Mouse (Mus musculus) ovary, postnatal 10 days (tissue): Measurements from ENCODE around the gene Gm10720.
"Not testable (repeated sequence)": the region's sequence is repeated elsewhere in the genome, so short reads cannot be mapped to it uniquely, and the experiment has no call there.

ENCODE experiments used
- DNase-seq: peaks from one replicate; pipeline ENCODE4 v3.0.0; 2022; ENCODE audit warnings: low spot score

The Gm10720 gene

DNA sequence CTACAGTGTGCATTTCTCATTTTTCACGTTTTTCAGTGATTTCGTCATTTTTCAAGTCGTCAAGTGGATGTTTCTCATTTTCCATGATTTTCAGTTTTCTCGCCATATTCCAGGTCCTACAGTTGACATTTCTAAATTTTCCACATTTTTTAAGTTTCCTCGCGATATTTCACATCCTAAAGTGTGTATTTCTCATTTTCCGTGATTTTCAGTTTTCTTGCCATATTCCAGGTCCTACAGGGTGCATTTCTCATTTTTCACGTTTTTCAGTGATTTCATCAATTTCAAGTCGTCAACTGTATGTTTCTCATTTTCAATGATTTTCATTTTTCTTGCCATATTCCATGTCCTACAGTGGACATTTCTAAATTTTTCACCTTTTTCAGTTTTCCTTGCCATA, at the start of gene Gm10720:
TSS of gene Gm10720 (plus strand) at position 301 of the 400 bp plus-strand sequence.
- DNase-seq = not testable (repeated sequence)

DNA sequence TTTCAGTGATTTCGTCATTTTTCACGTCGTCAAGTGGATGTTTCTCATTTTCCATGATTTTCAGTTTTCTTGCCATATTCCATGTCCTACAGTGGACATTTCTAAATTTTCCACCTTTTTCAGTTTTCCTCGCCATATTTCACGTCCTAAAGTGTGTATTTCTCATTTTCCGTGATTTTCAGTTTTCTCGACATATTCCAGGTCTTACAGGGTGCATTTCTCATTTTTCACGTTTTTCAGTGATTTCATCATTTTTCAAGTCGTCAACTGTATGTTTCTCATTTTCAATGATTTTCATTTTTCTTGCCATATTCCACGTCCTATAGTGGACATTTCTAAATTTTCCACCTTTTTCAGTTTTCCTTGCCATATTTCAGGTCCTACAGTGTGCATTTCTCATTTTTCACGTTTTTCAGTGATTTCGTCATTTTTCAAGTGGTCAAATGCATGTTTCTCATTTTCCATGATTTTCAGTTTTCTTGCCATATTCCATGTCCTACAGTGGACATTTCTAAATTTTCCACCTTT, 14.9 kb upstream of the Gm10720 start, which contains the start of gene Gm10722:
TSS of gene Gm10722 (plus strand) at position 478 of the 528 bp plus-strand sequence.
- DNase-seq = peak; percentile 24

DNA sequence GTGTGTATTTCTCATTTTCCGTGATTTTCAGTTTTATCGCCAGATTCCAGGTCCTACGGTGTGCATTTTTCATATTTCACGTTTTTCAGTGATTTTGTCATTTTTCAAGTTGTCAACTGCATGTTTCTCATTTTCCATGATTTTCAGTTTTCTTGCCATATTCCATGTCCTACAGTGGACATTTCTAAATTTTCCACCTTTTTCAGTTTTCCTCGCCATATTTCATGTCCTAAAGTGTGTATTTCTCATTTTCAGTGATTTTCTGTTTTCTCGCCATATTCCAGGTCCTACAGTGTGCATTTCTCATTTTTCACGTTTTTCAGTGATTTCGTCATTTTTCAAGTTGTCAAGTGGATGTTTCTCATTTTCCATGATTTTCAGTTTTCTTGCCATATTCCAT, 14.4 kb upstream of the Gm10720 start:
- not testable (repeated sequence) for DNase-seq

DNA sequence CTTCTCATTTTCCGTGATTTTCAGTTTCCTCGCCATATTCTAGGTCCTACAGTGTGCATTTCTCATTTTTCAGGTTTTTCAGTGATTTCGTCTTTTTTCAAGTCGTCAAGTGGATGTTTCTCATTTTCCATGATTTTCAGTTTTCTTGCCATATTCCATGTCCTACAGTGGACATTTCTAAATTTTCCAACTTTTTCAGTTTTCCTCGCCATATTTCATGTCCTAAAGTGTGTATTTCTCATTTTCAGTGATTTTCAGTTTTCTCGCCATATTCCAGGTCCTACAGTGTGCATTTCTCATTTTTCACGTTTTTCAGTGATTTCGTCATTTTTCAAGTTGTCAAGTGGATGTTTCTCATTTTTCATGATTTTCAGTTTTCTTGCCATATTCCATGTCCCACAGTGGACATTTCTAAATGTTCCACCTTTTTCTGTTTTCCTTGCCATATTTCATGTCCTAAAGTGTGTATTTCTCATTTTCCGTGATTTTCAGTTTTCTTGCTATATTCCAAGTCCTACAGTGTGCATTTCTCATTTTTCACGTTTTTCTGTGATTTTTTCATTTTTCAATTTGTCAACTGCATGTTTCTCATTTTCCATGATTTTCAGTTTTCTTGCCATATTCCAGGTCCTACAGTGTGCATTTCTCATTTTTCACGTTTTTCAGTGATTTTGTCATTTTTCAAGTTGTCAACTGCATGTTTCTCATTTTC, 13.3 kb upstream of the Gm10720 start:
- DNase-seq = peak; percentile 100

DNA sequence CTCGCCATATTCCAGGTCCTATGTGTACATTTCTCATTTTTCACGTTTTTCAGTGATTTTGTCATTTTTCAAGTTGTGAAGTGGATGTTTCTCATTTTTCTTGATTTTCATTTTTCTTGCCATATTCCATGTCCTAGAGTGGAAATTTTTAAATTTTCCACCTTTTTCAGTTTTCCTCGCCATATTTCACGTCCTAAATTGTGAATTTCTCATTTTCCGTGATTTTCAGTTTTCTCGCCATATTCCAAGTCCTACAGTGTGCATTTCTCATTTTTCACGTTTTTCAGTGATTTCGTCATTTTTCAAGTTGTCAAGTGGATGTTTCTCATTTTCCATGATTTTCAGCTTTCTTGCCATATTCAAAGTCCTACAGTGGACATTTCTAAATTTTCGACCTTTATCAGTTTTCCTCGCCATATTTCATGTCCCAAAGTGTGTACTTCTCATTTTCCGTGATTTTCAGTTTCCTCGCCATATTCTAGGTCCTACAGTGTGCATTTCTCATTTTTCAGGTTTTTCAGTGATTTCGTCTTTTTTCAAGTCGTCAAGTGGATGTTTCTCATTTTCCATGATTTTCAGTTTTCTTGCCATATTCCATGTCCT, 12.6 kb upstream of the Gm10720 start, which contains the start of gene Gm11168:
TSS of gene Gm11168 (plus strand) at position 553 of the 603 bp plus-strand sequence.
- DNase-seq = not testable (repeated sequence)

DNA sequence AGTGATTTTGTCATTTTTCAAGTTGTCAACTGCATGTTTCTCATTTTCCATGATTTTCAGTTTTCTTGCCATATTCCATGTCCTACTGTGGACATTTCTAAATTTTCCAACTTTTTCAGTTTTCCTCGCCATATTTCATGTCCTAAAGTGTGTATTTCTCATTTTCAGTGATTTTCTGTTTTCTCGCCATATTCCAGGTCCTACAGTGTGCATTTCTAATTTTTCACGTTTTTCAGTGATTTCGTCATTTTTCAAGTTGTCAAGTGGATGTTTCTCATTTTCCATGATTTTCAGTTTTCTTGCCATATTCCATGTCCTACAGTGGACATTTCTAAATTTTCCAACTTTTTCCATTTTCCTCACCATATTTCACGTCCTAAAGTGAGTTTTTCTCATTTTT, 9.3 kb upstream of the Gm10720 start:
- DNase-seq = not testable (repeated sequence)

DNA sequence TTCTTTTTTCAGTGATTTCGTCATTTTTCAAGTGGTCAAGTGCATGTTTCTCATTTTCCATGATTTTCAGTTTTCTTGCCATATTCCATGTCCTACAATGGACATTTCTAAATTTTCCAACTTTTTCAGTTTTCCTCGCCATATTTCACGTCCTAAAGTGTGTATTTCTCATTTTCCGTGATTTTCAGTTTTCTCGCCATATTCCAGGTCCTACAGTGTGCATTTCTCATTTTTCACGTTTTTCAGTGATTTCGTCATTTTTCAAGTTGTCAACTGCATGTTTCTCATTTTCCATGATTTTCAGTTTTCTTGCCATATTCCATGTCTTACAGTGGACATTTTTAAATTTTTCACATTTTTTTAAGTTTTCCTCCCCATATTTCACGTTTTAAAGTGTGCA, 8.8 kb upstream of the Gm10720 start:
- peak; percentile 100 for DNase-seq

DNA sequence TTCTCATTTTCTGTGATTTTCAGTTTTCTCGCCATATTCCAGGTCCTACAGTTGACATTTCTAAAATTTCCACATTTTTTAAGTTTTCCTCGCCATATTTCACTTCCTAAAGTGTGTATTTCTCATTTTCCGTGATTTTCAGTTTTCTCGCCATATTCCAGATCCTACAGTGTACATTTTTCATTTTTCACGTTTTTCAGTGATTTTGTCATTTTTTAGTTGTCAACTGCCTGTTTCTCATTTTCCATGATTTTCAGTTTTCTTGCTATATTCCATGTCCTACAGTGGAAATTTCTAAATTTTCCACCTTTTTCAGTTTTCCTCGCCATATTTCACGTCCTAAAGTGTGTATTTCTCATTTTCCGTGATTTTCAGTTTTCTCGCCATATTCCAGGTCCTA, 8.2 kb upstream of the Gm10720 start:
- DNase-seq = not testable (repeated sequence)

DNA sequence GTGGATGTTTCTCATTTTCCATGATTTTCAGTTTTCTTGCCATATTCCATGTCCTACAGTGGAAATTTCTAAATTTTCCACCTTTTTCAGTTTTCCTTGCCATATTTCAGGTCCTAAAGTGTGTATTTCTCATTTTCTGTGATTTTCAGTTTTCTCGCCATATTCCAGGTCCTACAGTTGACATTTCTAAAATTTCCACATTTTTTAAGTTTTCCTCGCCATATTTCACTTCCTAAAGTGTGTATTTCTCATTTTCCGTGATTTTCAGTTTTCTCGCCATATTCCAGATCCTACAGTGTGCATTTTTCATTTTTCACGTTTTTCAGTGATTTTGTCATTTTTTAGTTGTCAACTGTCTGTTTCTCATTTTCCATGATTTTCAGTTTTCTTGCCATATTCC, 6.1 kb upstream of the Gm10720 start:
- DNase-seq = not testable (repeated sequence)

DNA sequence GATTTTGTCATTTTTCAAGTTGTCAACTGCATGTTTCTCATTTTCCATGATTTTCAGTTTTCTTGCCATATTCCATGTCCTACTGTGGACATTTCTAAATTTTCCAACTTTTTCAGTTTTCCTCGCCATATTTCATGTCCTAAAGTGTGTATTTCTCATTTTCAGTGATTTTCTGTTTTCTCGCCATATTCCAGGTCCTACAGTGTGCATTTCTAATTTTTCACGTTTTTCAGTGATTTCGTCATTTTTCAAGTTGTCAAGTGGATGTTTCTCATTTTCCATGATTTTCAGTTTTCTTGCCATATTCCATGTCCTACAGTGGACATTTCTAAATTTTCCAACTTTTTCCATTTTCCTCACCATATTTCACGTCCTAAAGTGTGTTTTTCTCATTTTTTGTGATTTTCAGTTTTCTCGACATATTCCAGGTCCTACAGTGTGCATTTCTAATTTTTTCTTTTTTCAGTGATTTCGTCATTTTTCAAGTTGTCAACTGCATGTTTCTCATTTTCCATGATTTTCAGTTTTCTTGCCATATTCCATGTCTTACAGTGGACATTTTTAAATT, 3.3 kb upstream of the Gm10720 start:
- not testable (repeated sequence) for DNase-seq

DNA sequence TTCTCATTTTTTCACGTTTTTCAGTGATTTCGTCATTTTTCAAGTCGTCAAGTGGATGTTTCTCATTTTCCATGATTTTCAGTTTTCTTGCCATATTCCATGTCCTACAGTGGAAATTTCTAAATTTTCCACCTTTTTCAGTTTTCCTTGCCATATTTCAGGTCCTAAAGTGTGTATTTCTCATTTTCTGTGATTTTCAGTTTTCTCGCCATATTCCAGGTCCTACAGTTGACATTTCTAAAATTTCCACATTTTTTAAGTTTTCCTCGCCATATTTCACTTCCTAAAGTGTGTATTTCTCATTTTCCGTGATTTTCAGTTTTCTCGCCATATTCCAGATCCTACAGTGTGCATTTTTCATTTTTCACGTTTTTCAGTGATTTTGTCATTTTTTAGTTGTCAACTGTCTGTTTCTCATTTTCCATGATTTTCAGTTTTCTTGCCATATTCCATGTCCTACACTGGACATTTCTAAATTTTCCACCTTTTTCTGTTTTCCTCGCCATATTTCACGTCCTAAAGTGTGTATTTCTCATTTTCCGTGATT, 2.6 kb upstream of the Gm10720 start, which contains the start of gene Gm10721:
TSS of gene Gm10721 (plus strand) at position 408 of the 547 bp plus-strand sequence.
- not testable (repeated sequence) for DNase-seq

DNA sequence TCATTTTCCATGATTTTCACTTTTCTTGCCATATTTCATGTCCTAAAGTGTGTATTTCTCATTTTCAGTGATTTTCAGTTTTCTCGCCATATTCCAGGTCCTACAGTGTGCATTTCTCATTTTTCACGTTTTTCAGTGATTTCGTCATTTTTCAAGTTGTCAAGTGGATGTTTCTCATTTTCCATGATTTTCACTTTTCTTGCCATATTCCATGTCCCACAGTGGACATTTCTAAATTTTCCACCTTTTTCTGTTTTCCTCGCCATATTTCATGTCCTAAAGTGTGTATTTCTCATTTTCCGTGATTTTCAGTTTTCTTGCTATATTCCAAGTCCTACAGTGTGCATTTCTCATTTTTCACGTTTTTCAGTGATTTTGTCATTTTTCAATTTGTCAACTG, 442 bp downstream of the Gm10720 start:
- not testable (repeated sequence) for DNase-seq

DNA sequence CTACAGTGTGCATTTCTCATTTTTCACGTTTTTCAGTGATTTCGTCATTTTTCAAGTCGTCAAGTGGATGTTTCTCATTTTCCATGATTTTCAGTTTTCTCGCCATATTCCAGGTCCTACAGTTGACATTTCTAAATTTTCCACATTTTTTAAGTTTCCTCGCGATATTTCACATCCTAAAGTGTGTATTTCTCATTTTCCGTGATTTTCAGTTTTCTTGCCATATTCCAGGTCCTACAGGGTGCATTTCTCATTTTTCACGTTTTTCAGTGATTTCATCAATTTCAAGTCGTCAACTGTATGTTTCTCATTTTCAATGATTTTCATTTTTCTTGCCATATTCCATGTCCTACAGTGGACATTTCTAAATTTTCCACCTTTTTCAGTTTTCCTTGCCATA, 1.7 kb downstream of the Gm10720 start, which contains the start of gene Gm10719:
TSS of gene Gm10719 (plus strand) at position 301 of the 400 bp plus-strand sequence.
- DNase-seq = not testable (repeated sequence)

DNA sequence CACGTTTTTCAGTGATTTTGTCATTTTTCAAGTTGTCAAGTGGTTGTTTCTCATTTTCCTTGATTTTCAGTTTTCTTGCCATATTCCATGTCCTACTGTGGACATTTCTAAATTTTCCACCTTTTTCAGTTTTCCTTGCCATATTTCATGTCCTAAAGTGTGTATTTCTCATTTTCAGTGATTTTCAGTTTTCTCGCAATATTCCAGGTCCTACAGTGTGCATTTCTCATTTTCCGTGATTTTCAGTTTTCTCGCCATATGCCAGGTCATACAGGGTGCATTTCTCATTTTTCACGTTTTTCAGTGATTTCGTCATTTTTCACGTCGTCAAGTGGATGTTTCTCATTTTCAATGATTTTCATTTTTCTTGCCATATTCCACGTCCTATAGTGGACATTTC, 3.5 kb downstream of the Gm10720 start:
- DNase-seq = not testable (repeated sequence)

DNA sequence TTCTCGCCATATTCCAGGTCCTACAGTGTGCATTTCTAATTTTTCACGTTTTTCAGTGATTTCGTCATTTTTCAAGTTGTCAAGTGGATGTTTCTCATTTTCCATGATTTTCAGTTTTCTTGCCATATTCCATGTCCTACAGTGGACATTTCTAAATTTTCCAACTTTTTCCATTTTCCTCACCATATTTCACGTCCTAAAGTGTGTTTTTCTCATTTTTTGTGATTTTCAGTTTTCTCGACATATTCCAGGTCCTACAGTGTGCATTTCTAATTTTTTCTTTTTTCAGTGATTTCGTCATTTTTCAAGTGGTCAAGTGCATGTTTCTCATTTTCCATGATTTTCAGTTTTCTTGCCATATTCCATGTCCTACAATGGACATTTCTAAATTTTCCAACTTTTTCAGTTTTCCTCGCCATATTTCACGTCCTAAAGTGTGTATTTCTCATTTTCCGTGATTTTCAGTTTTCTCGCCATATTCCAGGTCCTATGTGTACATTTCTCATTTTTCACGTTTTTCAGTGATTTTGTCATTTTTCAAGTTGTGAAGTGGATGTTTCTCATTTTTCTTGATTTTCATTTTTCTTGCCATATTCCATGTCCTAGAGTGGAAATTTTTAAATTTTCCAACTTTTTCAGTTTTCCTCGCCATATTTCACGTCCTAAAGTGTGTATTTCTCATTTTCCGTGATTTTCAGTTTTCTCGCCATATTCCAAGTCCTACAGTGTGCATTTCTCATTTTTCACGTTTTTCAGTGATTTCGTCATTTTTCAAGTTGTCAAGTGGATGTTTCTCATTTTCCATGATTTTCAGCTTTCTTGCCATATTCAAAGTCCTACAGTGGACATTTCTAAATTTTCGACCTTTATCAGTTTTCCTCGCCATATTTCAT, 4.6 kb downstream of the Gm10720 start:
- DNase-seq = peak; percentile 38

DNA sequence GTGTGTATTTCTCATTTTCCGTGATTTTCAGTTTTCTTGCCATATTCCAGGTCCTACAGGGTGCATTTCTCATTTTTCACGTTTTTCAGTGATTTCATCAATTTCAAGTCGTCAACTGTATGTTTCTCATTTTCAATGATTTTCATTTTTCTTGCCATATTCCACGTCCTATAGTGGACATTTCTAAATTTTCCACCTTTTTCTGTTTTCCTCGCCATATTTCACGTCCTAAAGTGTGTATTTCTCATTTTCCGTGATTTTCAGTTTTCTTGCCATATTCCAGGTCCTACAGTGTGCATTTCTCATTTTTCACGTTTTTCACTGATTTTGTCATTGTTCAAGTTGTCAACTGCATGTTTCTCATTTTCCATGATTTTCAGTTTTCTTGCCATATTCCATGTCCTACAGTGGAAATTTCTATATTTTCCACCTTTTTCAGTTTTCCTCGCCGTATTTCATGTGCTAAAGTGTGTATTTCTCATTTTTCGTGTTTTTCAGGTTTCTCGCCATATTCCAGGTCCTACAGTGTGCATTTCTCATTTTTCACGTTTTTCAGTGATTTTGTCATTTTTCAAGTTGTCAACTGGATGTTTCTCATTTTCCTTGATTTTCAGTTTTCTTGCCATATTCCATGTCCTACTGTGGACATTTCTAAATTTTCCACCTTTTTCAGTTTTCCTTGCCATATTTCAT, 7.0 kb downstream of the Gm10720 start:
- DNase-seq = peak; percentile 59

DNA sequence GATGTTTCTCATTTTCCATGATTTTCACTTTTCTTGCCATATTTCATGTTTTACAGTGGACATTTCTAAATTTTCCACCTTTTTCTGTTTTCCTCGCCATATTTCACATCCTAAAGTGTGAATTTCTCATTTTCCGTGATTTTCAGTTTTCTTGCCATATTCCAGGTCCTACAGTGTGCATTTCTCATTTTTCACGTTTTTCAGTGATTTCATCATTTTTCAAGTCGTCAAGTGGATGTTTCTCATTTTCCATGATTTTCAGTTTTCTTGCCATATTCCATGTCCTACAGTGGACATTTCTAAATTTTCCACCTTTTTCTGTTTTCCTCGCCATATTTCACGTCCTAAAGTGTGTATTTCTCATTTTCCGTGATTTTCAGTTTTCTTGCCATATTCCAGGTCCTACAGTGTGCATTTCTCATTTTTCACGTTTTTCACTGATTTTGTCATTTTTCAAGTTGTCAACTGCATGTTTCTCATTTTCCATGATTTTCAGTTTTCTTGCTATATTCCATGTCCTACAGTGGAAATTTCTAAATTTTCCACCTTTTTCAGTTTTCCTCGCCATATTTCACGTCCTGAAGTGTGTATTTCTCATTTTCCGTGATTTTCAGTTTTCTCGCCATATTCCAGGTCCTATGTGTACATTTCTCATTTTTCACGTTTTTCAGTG, 8.0 kb downstream of the Gm10720 start, which contains the start of gene Gm10718:
TSS of gene Gm10718 (plus strand) at position 236 of the 673 bp plus-strand sequence.
- DNase-seq = not testable (repeated sequence)

DNA sequence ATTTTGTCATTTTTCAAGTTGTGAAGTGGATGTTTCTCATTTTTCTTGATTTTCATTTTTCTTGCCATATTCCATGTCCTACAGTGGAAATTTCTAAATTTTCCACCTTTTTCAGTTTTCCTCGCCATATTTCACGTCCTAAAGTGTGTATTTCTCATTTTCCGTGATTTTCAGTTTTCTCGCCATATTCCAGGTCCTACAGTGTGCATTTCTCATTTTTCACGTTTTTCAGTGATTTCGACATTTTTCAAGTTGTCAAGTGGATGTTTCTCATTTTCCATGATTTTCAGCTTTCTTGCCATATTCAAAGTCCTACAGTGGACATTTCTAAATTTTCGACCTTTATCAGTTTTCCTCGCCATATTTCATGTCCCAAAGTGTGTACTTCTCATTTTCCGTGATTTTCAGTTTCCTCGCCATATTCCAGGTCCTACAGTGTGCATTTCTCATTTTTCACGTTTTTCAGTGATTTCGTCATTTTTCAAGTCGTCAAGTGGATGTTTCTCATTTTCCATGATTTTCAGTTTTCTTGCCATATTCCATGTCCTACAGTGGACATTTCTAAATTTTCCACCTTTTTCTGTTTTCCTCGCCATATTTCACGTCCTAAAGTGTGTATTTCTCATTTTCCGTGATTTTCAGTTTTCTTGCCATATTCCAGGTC, 8.7 kb downstream of the Gm10720 start:
- DNase-seq = peak; percentile 96

DNA sequence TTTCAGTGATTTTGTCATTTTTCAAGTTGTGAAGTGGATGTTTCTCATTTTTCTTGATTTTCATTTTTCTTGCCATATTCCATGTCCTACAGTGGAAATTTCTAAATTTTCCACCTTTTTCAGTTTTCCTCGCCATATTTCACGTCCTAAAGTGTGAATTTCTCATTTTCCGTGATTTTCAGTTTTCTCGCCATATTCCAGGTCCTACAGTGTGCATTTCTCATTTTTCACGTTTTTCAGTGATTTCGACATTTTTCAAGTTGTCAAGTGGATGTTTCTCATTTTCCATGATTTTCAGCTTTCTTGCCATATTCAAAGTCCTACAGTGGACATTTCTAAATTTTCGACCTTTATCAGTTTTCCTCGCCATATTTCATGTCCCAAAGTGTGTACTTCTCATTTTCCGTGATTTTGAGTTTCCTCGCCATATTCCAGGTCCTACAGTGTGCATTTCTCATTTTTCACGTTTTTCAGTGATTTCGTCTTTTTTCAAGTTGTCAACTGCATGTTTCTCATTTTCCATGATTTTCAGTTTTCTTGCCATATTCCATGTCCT, 9.5 kb downstream of the Gm10720 start, which contains the start of gene Gm10717:
TSS of gene Gm10717 (plus strand) at position 506 of the 556 bp plus-strand sequence.
- peak; percentile 31 for DNase-seq
